Mouse (Mus musculus): ENCODE measurements around the gene Susd1.
A peak's percentile ranks its signal among the peaks of the same experiment; 100 is the strongest.

The Susd1 gene

DNA sequence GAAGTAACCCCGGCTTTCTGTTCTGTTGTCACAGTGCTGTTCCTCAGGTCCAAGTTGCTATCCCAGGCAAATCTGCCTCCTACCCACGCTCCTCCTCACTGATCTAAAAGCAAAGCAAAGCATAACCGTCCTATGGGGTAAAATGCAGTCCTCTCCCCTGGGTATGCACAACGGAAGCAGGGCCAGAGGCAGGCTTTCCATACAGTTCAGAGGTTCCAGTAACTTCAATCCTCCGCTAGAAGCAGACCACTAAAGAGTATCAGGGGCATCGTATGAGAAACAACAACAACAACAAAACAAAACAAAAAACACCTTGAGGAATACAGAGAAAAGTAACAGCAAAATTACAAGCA lies 100.9 kb downstream of the Susd1 start:
- DNase-seq = no peak

GRCm38 (mm10) chr4:59336846-59337532 lies 101.4 kb downstream of the Susd1 start:
- DNase-seq = no peak

DNA sequence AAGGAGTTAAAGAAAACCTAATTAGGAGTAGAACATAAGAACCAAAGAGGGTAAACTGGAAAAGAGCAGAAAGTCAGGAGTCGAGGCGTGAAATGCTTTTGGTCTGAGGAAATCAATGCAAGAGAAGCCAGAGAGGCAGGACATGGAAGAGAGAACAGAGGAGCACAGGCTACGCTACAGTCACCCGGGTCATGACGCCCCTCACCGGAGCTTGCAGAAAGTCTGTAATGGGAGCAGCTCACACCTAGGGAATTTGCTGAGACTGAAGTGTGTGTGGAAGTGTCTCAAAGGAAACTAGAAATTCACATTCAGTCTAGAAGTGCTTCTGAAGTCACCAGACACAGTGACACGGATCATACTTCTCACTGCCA lies 102.0 kb downstream of the Susd1 start:
- DNase-seq = no peak

- peak; percentile 67 to 75 for DNase-seq
Measured at GRCm38 (mm10) chr4:59335616-59336438, 102.6 kb downstream of the Susd1 start.

DNA sequence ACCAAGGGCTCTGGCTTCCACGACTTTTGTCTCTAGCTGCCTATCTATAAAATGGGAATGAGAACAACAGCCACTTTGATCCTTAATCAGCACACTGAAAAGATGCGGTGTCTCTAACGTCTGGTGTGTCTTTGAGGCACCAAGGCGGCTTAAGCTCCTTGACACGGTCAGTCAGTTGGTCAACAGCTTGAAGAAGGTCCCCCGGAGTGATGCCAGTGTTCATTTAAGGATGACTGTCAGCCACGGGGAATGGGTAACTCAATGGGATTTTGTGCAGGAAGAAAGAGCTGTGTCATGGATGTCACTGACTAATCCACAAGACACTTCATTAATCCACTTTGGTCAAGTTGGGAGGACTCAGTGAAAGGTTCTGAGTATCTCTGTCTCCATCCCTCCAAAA lies 103.3 kb downstream of the Susd1 start:
- no peak for DNase-seq

GRCm38 (mm10) chr4:59334236-59334635 lies 104.2 kb downstream of the Susd1 start:
- no peak for DNase-seq

GRCm38 (mm10) chr4:59333424-59333895 lies 105.0 kb downstream of the Susd1 start:
- no peak for DNase-seq

GRCm38 (mm10) chr4:59332691-59333423 lies 105.6 kb downstream of the Susd1 start:
- DNase-seq = no peak

- DNase-seq = no peak
Measured at GRCm38 (mm10) chr4:59332089-59332488, 106.3 kb downstream of the Susd1 start.

DNA sequence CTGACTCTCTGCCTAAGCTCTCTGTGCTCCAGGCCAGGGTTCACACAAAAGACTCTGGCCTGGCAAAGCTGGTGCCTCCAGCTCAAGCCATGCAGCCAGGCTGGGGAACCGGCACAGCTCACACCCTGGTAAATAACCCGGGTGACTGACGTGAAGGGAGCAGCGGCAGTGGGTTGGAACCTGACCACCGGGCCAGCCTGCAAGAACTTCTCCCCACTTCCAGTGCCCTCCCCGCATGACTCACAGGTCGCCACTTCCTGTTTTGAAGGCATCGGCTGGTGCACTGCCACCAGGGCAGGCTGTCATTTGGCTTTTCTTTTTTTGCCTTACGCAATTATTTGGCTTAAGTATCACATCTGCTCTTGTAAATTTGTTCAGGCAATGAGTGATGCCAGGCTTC lies 106.8 kb downstream of the Susd1 start:
- DNase-seq = peak; percentile 90 to 93

DNA sequence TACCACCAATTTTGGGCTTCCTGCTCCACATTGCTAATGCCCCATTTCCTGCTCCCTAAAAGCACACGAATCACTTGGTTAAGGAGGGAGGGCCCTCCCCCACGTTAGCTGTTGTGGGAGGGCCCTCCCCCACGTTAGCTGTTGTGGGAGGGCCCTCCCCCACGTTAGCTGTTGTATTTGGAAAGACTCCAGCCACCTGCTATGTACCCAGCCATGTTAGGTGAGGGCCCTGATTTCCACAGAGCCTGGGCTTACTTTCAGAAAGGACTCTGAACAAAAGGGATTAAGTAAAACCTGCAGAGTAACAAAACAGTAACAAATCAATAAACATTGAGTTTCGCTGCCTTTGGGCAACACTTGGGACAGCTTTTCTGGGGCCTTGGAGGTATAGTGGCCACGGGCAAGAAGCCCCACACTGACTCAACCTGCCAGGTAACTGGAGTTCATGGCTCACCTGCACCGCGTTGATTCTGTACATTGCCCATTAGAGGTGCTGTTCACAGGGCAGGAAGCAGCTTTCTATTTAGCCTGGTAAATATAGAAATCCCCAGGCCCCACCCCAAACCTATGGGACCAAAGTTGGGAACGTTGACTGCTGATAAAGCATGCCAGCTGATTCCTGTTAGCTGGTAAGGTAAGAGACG lies 107.3 kb downstream of the Susd1 start:
- DNase-seq = no peak

DNA sequence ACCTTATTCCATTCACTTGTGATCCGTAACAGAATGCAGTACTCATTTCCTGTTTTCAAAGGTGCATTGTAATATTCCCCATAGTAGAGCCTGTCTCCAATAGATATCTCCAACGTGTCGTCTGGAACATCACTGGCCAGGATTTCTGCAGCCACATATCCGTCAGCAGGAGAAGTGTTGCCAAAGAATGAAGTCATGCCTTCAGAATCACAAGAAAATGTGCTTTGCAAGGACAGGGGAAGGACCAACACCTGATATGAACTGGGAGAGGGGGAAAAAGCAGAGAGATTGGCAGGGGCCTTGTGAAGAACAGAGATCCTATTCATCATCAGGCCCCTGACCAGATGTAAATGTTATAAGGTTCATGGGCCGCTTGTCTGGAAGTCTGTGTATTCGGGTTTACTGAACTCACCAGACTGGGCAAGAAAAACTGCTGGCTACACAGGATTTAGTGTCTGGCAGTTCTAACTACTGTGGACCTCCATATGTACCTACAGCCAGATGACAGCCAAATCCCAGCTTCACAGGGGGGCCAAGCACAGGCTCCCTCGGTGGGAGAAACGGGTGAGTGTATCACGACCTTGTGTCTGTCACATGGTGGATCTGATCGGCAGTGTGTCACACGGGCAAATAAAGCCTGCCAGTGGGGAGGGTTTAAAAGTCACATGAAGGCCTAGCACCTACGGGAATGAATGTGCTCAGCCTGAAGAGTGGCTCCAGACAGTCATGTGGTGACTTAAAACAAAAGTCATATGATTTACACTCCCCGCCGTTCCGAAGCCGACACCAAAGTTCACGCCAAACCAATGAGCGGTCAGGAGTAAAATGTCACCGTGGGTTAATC lies 108.8 kb downstream of the Susd1 start:
- no peak for DNase-seq

GRCm38 (mm10) chr4:59328821-59329220 lies 109.6 kb downstream of the Susd1 start:
- DNase-seq = no peak

GRCm38 (mm10) chr4:59327986-59328385 lies 110.4 kb downstream of the Susd1 start:
- no peak for DNase-seq

GRCm38 (mm10) chr4:59326031-59326760 lies 112.2 kb downstream of the Susd1 start:
- no peak for DNase-seq

DNA sequence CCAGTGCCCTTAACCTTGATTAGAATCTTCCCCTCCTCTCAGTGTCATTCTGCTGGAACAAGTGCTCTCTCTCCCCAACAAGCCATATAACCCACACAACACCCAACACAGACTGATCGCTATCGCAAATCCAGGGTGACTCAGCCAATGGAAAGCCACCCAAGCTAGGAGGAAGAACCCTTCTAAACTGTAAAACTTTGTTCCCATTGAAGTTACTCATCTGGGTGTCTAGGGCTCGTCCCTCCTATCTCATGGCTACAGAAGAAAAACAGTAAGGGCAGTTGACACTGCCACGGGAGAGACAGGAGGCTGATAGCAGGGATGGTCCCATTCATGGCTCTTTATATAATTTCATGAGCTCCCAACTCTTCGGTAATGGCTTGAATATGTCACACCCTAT lies 114.1 kb downstream of the Susd1 start:
- peak in 1 of 2 experiments; percentile 4 for DNase-seq

DNA sequence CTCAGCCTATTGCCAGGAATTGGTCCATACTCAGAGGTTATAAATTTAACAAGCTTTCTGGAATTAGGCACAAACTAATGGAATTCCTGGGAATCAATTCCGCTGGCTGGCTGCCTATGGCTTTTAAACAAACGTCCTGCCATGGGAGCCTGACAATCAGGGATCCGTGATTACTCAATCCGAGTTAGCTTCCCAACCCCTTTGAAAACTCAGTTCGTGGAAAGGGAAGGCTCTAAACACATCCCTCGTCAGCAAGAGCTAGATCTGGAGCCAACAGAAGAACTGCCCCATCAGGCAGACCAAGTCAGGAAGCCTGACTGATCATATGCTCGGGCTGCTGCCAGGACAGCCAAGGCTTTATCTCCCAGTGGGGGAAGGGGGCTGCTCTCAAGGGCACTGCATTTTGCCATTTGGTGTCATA lies 115.2 kb downstream of the Susd1 start:
- DNase-seq = no peak

GRCm38 (mm10) chr4:59322733-59323132 lies 115.7 kb downstream of the Susd1 start:
- DNase-seq = no peak

- DNase-seq = no peak
Measured at GRCm38 (mm10) chr4:59322056-59322455, 116.4 kb downstream of the Susd1 start.

GRCm38 (mm10) chr4:59321181-59322008 lies 117.0 kb downstream of the Susd1 start:
- DNase-seq = no peak

Data from lung, postnatal 4 days (tissue).